Mouse (Mus musculus) monocyte, adult 5-6 weeks (primary cell): ENCODE results near the gene Col11a2. TPM values are rescaled to one million over a fixed set of nuclear protein-coding genes. Genes with fewer than 3 reads are reported as not detected.

Experiments
- ATAC-seq: fragments of 153-309, 156-312 bp; replicated peaks from 2 replicates; pipeline ENCODE4 v1.8.0; 2017; ENCODE audit warnings: mild to moderate bottlenecking; ENCODE audit not compliant: low TSS enrichment, insufficient number of reproducible peaks, severe bottlenecking, poor library complexity, low FRiP score
- total RNA-seq: library from RNA; stranded (forward); fragments of 200-1000, 200-491, 200-594 nt; gene quantifications from 3 replicates; pipeline ENCODE4 v1.2.3, GENCODE M21; 2017

Gene Col11a2
- total RNA-seq, 1 experiment from 2014 or later: 11.2 TPM

DNA sequence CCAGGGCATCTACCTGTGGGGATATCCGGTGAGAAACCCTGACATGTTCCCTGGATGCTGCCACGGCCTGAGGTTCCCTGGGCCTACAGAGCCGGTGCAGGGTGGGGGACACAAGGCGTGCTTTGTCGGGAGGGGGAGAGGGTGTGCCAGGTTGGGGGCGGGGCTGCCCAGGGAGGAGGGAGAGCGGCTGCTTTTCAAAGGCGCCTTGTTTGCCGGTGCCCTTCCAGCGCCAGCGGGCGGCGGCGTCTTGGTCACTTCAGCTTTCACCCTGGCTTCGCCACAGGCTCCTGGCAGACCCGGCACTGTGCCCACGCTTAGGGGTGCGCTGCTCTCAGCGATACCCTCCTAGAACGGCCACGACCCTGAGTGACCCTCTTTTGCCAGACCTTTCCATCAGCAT is 797 bp upstream of the Col11a2 start:
- no peak for ATAC-seq

DNA sequence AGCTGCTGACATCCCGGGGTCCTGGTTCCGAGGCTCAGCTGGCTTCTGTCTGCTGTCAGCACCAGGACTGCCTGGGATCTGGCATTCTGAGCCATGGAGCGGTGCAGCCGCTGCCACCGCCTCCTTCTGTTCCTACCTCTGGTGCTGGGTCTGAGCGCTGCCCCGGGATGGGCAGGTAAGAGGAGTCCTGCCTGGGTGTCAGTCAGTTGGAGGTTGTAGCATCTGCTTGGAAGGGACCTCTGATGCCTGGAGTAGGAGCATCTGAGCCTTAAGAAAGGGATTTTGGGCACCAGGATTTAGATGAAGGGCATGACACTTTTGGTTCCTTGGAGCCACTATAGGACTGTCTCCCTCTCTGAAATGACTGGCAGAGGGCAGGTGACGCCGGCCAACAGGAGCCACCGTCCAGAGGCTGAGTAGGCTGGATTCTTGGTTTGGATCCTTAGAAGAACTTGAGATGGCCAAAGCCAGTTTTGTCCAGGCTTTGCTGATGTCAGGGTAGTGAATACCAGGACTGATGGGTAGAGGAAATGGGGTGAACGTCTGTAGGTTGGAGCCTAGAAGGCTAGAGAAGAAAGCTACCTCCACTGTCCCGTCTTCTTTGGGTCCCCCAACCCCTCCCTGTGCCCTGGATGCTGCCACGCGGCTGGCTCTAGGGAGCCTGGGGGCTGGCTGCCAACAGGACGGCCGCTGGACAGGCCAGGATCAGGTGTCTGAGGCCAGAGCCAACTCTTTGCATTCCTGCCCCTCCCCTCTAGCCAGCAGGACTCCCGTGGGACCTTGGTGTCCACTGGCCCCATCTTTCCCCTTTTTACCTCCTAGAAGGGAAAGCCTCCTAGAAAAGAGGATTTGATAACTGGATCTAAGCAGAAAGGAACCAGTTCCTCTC is 569 bp downstream of the Col11a2 start:
- ATAC-seq: no peak

DNA sequence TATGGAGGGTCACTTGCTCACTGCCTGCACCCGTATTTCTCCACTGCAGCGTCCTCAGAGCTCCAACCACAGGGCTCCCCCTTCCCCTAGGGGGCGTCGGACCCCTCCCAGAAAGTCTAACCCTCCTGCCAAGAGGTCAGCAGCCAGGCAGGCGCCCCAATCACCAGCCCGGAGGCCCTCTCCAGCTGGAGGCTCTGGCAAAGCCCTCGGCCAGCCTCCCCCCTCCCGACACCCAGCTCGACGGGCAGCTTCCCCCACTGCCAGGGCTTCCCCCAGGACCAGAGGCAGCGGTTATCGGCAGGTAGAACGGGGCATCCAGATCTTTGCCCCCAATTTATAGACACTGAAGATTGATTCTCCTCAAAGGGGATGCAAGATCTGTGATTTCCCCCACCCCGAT is 6.7 kb downstream of the Col11a2 start:
- ATAC-seq: no peak

DNA sequence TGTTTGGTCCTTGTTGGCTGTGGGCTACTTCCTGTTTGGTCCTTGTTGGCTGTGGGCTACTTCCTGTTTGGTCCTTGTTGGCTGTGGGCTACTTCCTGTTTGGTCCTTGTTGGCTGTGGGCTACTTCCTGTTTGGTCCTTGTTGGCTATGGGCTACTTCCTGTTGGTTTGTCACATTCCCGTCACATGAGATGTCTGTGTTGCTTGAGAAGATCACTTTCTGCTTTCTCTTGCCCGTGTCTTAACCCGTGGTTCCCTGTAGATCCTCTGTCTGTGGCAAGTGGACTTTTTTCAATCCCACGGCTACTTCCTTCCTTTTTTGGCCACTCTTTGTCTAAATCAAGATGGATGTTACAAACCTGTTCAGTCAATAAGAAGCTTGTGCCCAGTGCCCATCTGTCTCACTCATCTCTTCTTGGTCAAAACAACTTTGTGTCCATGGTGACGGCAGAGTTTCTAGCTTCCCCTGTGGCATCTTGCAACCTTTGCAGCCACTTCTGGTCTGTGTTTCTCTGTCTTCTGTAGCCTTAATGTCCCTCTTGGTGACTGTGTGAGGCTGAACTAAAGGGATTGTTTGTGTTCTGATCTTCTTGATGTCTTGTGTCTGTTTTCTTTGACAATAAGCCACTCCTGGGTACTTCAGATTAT is 8.3 kb downstream of the Col11a2 start:
- ATAC-seq: peak; percentile 77

DNA sequence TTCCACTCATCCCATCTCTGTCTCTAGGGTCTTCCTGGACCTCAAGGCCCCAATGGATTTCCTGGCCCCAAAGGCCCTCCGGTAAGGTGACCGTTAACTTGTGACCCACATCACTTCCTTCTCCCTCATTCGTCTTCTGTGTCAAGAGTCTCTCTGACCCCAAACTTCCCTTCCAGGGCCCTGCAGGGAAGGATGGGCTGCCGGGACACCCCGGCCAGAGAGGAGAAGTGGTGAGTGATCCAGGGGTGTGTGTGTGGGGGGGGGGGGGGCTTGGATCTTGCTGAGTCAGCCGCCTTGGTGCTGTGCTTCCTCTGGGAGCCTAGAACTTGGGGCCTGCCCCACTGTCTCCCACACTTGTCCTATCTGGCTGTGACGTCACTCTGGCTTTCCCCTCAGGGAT is 18.0 kb downstream of the Col11a2 start:
- ATAC-seq: peak; percentile 25; the same call in 1 of the 2 replicates

DNA sequence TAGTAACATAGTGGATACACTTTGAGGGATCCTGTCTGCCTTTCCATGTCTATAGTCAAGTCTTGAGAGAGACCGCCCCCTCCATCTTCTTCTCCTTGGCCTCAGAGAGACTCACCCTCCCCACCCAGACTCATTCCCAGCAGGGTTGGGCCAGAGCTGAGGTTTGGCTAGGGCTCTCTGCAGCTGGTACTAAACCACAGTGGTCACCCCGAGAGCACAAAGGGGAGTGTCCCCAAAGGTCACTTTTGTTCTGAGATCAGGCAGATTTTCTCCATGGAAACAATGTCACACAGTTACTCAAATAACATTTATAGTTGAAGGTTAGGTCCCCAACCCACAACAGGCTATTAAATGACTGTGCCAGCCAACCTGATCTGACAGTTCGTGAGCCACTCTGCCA is 29.6 kb downstream of the Col11a2 start:
- ATAC-seq: no peak

DNA sequence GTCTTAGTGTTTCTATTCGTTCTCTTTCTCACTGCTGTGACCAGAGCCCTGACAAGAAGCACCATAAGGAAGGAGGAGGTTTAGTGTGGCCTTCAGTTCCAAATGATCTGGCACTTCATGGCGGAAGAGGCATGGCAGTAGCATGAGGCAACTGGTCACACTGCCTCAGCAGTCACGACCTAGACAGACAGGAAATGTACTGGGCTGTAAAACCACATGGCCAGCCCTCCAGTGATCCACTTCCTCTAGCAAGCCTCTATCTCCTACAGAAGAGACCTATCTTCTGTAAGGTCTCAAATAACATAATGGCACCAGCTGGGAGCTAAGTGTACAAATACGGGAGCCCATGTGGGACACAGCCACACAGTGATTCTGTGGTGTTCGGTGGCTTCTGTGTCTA is 32.9 kb downstream of the Col11a2 start:
- ATAC-seq: peak; percentile 59

DNA sequence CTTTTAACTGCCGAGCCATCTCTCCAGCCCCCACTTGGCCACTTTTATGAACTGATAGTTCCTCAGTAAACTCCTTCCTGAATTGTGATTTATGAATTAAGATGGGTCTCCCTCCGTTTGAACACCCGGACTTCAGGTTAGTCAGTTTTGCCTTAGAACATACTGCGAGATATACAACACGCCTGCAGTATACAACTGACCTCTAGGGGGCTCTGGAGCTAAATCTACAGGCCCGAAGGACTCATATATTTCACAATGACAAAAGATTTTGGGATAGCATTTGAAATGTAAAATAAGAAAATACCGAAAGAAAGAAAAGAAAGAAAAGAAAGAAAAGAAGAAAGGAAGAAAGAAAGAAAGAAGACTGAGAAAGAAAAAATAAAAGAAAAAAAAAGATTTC is 36.0 kb downstream of the Col11a2 start:
- ATAC-seq: no peak

DNA sequence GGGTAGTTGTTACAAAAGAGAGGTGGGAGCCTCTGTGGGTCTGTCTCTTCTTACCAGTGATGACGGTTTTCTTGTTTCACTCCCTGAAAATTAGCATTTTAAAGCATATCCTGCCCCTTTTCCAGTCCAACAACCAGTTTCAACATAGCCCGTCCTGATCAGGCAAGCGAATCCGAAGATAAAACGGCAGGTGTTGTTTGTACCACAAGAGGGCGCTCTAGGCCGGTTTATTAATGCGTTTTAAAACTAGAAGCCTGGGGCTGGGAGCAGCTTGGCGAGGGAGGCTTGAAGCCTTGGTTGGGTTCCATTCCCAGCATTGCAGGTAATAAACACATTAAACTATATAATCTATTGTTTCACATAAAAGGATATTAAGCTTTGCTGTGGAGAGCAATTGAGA is 38.3 kb downstream of the Col11a2 start:
- ATAC-seq: peak; percentile 36; the same call in 1 of the 2 replicates

DNA sequence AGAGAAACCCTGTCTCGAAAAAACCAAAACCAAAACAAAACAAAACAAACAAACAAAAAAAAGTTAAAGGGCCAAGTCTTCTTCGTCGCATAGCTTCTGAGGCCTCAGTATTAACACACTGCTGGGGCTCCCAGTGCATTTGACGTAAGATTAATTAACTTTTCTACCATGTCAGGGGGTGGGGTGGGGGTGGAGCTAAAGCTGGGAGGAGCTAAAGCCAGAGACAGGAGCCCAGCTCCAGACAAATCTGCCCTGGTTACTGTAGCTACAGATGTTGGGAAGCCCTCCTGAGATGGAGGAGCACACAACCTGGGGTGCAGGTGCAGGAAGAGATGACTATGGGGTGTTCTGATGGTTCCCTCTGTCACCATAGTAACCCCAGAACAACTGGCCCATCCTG is 38.9 kb downstream of the Col11a2 start:
- no peak for ATAC-seq

DNA sequence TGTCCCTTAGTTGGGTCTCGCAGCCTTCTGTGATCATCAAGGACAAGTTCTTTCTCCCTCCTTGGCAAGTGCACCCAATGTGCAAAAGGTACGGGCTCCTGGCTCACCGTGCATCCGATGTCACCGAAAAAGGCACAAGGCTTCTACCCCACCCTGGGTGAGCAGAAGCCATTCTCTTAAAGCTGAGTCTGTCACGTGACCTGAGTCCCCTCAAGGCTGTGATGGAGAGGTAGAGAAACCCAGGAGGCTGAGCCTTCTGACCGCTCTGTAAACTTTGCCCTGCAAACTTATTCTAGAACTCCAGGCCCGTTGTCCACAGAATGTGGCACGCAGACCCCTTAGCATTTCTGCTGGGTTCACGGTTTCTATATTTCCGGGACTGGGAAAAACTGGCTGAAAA is 39.8 kb downstream of the Col11a2 start:
- no peak for ATAC-seq

DNA sequence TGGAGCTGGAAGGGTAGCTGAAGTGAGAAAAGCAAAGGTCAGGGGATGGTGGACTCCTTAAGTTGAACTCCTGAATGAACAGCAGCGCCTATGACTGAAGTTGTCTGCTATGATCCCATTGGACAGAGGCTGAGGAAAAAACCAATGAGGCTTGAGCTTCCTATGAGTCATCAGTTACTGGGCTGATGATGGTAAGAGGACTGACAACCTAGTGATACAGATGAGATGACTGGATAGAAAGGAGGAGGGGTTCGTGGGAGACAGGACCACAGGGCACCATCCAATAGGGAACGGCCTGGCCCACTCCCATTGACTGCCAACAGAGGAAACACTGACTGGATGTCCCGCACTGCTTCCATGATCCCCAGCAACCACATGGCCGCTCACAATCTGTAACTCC is 40.4 kb downstream of the Col11a2 start:
- ATAC-seq: peak; percentile 67

DNA sequence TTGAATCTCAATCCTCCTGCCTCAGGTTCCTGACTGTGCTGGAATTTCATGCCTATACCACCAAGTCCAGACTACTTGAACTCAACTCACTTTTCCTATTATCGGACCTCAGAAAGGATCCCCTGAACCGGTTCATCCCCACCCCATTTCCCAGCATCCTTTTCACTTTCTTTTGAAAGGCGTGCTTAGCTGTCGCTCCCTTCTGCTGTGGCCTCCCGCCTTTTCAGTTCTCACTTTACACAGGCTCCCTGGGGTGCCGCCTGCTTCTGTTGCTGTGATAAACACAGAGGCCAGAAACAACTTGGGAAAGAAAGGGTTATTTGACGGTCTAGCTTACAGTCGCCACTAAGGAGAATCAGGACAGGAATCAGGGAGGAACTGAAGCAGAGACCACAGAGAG is 43.9 kb downstream of the Col11a2 start:
- ATAC-seq: no peak

DNA sequence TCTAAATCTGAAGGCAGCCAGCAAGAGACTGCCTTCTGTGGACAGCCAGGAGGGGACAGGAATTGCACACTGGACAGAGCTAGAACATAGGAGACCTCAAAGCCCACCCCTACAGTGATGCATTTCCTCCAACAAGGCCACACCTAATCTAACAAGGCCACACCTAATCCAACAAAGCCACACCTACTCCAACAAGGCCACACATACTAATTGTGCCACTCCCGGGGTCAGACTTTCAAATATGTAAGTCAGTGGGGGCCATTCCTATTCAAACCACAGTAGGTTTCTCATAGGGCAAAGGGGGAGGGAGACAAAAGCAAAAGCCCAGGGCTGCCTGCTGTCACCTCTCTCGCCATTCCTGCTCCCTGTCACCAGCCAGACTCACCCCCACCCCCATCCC is 48.1 kb downstream of the Col11a2 start:
- no peak for ATAC-seq

DNA sequence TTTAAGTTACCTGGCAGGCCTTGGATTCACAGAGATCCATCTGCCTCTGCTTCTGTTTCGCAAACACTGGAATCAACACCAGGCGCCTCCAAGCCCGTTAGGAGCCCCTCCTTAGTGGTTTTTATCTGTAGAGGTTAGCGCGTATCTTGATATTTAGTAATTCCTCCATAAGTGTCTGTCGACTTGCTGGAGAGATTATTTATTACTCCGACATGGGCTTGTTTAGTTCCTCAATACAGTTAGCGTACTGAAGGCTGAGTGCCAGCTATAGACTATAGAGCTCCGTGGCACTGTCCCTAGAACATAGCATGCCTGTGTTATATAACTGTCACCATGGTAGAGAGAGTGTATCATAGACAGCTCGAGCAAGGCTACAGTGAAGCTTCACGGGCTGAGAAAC is 48.9 kb downstream of the Col11a2 start:
- ATAC-seq: no peak

DNA sequence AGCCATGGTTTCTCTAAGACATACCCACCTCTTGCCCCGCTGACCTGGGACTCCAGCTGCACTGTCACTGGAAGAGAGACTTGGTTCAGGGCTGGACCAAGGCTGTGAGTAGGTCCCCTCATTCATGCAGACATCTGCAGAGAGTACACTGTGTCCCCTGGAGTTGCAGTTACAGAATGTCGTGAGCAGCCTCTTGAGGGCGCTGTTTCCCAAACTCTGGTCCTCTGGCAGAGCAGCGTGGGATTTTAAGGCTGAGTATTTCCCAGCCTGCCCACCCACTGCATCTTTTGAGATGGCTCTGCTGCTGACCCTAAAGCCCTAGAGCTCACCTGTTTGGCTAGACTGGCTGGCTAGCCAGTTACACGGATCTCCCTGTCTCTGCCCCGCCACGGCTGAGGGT is 51.7 kb downstream of the Col11a2 start:
- ATAC-seq: no peak

DNA sequence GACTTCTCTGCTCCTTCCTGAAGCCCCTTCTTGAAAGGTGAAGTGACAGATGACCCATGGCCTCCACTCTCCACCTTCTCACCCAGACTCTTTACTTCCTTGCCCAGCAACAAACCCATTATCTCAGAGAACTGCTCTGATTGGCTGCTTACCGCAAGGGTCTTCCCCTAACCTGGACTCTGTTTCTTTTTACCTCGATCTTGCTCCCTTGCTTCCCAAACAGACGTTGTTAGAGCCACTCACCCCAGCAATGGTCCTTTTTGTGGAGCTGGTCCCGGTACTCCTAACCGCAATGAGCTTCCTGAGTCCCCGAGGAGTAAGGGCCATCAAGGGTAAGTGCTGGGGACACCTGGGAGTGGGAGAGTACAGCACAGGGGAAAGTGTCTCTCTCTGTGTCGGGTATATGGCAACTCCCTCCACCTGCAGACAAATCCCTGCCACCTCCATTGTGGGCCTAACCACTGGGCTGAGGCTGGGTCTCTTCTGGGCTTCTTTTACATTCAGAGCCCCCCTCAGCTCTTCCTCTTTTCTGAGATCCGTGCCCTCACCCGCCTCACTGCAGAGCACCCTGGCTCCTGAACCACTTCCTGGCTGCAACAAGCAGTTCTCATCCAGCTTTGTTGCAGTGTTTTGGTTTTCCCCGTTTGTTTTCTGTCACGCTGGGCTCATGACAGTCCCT is 53.1 kb downstream of the Col11a2 start, which contains the start of gene H2-Oa:
H2-Oa (plus strand) TSS at position 144 of the 679 bp plus-strand sequence.
- 0 out of 2 replicates have a peak, but pooled peaks have one; percentile 18 for ATAC-seq

DNA sequence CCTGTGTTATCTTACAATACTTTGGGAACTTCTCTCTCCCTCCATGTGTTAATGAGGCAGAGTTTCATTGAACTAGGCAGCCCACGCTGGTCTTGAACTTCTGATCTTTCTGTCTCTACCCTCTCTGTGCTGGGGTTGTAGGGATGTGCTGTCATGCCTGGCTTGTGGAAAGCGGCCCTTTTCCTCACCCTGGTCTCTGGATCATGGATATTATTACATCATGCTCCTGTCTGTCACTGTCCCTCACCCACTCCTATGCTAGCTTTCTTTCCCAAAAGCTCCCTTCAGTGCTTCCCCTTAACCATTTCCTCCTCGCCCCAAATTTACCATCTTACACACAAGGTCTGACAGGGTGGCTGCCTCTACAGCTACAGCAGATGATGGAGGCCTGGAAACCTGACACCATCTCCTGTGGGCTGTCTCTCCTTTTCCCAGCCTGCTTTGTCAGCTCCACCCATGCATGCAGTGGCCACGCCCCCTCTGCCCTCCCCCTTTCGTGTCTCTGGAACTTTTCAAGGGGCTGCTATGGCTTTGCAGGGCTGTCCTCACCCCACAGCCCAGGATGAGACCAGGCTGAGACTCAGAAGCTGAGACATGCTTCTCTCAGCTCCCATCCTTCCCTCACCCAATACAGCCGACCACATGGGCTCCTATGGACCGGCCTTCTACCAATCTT is 54.1 kb downstream of the Col11a2 start:
- ATAC-seq: no peak
